Mouse (Mus musculus) neural tube, postnatal 0 days (tissue): ENCODE results near the gene Nanos3. TPM values are rescaled to one million over a fixed set of nuclear protein-coding genes. Genes with fewer than 3 reads are reported as not detected.

ENCODE experiments used
- microRNA counts: library from miRNA; unstranded; fragments of <30 nt; microRNA quantifications from one replicate; lab custom pipeline; 2015
- microRNA-seq: library from miRNA; unstranded; fragments of <30 nt; microRNA quantifications from one replicate; pipeline ENCODE4, GENCODE M21; 2016
- polyA plus RNA-seq: library from polyadenylated mRNA; unstranded; fragments of >200 nt; fragmentation: Nextera tagmentation; extraction: Ambion mirVana; gene quantifications from 2 replicates; pipeline ENCODE4 v1.2.1, GENCODE M21; 2015

Nanos3 gene
- 14.3 and 16.5 TPM in 2 replicates for polyA plus RNA-seq

GRCm38 (mm10) chr8:84185117-84185516 is at the start of gene Nanos3:
Gene Nanos3, minus strand, starts transcription at chr8:84185217.

GRCm38 (mm10) chr8:84147769-84148530 is 37.1 kb downstream of the Nanos3 start, which contains the start of the genes Cc2d1a and 4930432K21Rik:
Gene Cc2d1a, minus strand, starts transcription at chr8:84147936.
Gene 4930432K21Rik, plus strand, starts transcription at chr8:84148025.

DNA sequence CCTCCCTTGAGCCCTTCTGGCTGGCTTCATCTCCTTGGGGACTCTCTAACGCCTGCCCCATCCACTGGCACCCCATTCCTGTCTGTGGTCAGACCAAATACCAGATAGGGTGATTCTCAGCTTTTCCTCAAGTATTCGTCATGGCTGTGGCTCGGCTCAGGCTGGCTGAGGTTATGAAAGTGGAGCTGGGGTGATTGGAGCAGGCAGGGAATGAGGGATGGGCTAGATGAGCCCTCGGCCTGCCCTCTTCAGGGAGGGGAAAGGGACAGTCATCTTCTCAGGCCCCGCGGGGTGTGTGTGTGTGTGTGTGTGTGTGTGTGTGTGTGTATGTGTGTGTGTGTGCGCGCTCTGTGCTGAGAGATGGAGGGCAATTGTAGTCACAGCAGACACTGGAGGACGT is 59.4 kb downstream of the Nanos3 start, which contains the start of gene Podnl1:
Gene Podnl1 (plus strand): TSS at position 334 of the 400 bp plus-strand sequence.

MicroRNAs within 50 kb of the gene (microRNA counts, 519-probe panel; counts per million panel counts)
- microRNA mmu-miR-181c (lab: Ali Mortazavi, UCI) (4,376 counts per million, percentile 43 among the panel's probes with 10 or more counts), microRNA mmu-miR-23a (lab: Ali Mortazavi, UCI) (4,994 counts per million, percentile 58 among the panel's probes with 10 or more counts), microRNA mmu-miR-27a (lab: Ali Mortazavi, UCI) (5,521 counts per million, percentile 71 among the panel's probes with 10 or more counts)

Small RNA genes lying within 50 kb of the gene (microRNA-seq; reads per million reads assigned to microRNA genes)
- gene Gm25110 (not detected), gene Mir181c (9,718 reads per million, percentile 96 among the genes with 10 or more reads in this experiment), gene Mir181d (4,906 reads per million, percentile 91 among the genes with 10 or more reads in this experiment), gene Mir23a (7,361 reads per million, percentile 94 among the genes with 10 or more reads in this experiment), gene Mir24-2 (not detected), gene Mir27a (136 reads per million, percentile 49 among the genes with 10 or more reads in this experiment), gene Mir3074-2 (not detected)

Other genes starting within 250 kb of the Nanos3 start
- gene Gm10644, start 230.0 kb downstream of the Nanos3 start, polyA plus RNA-seq: 0.45 and 0.80 TPM in 2 replicates
- 5.1 and 6.2 TPM in 2 replicates for gene Asf1b, start 229.7 kb downstream of the Nanos3 start, polyA plus RNA-seq
- 289 and 303 TPM in 2 replicates for gene Prkaca, start 212.2 kb downstream of the Nanos3 start, polyA plus RNA-seq
- 8.0 and 8.7 TPM in 2 replicates for gene Samd1, start 187.5 kb downstream of the Nanos3 start, polyA plus RNA-seq
- 1.3 and 1.5 TPM in 2 replicates for gene 1700067K01Rik, start 183.7 kb downstream of the Nanos3 start, polyA plus RNA-seq
- gene 2210011C24Rik, start 173.0 kb downstream of the Nanos3 start, polyA plus RNA-seq: 2.6 and 3.0 TPM in 2 replicates
- 12.8 and 16.2 TPM in 2 replicates for gene Palm3, start 163.7 kb downstream of the Nanos3 start, polyA plus RNA-seq
- 0.52 and 0.72 TPM in 2 replicates for gene Il27ra, start 142.6 kb downstream of the Nanos3 start, polyA plus RNA-seq
- gene Rln3, start 140.2 kb downstream of the Nanos3 start, polyA plus RNA-seq: 0.95 and 2.0 TPM in 2 replicates
- 1.7 and 1.9 TPM in 2 replicates for gene Gm10643, start 120.1 kb downstream of the Nanos3 start, polyA plus RNA-seq
- 6.2 and 8.1 TPM in 2 replicates for gene Rfx1, start 118.4 kb downstream of the Nanos3 start, polyA plus RNA-seq
- 15.6 and 19.1 TPM in 2 replicates for gene Dcaf15, start 80.4 kb downstream of the Nanos3 start, polyA plus RNA-seq
- gene Podnl1, start 59.2 kb downstream of the Nanos3 start, polyA plus RNA-seq: 0.45 and 0.58 TPM in 2 replicates
- gene Cc2d1a, start 37.3 kb downstream of the Nanos3 start, polyA plus RNA-seq: 44.4 and 54.6 TPM in 2 replicates
- 2.1 and 3.0 TPM in 2 replicates for gene 4930432K21Rik, start 37.2 kb downstream of the Nanos3 start, polyA plus RNA-seq
- gene Zswim4, start 51.8 kb upstream of the Nanos3 start, polyA plus RNA-seq: 6.6 and 7.5 TPM in 2 replicates
- gene D8Ertd738e, start 64.5 kb upstream of the Nanos3 start, polyA plus RNA-seq: 319 and 349 TPM in 2 replicates
- gene Mri1, start 72.1 kb upstream of the Nanos3 start, polyA plus RNA-seq: 54.0 and 57.9 TPM in 2 replicates
- gene Ccdc130, start 85.2 kb upstream of the Nanos3 start, polyA plus RNA-seq: 18.1 and 20.6 TPM in 2 replicates
- 19.4 and 24.1 TPM in 2 replicates for gene Cacna1a, start 203.2 kb upstream of the Nanos3 start, polyA plus RNA-seq